Mouse (Mus musculus) thymus, postnatal 0 days (tissue): ENCODE results near the gene Rtn4rl1. TPM values are rescaled to one million over a fixed set of nuclear protein-coding genes. Genes with fewer than 3 reads are reported as not detected.

Experiments used
- DNase-seq: peaks from one replicate; pipeline ENCODE4 v3.0.0-alpha.2; 2015; ENCODE audit warnings: low spot score
- polyA plus RNA-seq: library from polyadenylated mRNA; unstranded; fragments of >200 nt; fragmentation: Nextera tagmentation; extraction: Ambion mirVana; gene quantifications from 2 replicates; pipeline ENCODE4 v1.2.1, GENCODE M21; 2015

The Rtn4rl1 gene
- polyA plus RNA-seq, 1 experiment from 2014 or later = 8.1 TPM

DNA sequence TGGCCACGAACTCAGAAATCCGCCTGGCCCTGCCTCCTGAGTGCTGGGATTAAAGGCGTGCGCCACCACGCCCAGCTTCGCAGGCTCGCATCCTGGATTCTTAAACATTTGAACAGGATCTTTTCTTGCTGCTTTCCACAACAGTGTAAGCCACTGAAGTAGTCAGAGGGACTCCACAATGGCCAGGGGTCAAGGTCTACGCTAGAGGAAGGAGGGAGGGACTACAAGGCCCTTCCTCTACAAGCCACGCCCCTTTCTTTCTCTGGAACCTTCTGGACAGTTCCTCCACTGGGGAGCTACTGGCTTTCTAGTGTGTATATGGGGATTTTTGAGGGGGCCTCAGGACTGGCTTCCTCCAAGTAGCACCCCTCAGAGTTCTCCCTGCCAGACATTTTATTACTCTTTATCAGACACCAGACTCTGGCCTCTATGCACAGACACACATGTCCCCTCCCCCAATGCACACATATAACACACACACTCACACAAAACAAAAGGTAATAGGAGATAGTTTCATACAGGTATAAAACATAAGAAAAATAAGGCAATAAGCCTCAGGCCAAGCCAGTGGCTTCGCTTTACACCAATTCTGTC, 53.7 kb downstream of the Rtn4rl1 start:
- DNase-seq = no peak

DNA sequence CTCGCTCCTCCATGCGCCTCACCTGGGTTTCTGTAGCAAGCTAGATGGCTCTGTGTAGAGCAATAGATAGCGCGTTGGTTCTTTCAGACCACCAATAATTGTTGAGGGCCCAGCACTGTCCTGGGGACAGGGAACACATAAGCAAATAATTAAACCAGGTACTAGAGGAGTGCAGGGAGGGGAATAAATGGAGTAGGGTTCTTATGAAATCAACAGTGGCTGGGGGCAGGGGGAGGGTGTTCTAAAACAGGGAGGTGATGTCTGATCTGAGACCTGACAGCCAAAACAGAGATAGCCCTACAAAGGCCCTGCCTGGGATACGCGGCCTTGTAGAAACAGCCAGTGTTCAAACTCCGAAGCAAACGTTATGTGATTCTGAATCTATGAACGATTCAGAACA, 56.0 kb downstream of the Rtn4rl1 start:
- DNase-seq = no peak

DNA sequence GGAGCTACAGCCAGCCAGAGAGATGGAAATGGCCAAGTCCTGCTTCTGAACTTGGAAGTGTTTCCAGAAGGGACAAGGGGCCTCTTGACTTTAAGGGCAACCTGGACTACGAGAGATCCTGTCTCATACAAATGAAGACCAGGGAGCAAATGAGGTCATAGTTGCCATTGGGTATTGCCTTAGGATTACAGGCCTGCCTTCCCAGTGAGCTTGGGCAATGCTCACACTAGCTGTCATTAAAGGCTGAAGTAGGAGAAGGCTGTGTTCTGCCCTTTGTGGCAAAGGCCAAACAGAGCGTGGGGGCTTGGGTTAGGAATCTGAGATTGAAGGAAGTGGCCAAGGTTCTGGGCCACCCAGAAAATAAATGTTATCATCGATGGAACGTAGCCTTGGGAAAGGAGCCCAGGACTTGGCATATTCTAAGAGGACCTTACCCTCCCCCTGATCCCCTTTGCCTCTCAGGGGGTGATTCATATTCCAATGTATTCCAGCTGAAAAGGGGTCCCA, 57.5 kb downstream of the Rtn4rl1 start:
- no peak for DNase-seq

DNA sequence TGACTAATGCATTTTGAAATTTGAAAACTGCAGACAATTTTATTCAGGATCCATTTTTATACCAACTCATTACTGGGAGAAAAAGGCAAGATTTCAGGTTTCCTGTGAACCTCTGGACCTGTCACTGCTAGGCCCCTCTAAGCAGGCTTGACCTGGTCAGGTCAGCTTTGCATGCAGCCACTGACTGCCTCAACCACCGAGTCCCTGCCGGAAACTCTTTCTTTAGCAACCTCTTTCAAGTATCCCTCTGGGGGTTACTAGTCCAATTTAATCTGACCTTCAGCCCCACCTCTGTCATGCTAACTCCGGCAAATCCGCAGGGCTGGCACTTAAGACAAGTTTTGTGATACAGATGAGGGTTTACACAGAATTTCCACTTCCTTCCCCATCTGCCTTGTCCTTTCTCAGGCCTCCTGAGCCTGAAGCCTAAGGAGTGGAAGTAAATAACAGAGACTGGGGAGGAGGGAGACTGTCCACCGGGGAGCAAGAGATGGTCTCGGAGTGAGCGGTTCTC, 58.0 kb downstream of the Rtn4rl1 start:
- DNase-seq = no peak

DNA sequence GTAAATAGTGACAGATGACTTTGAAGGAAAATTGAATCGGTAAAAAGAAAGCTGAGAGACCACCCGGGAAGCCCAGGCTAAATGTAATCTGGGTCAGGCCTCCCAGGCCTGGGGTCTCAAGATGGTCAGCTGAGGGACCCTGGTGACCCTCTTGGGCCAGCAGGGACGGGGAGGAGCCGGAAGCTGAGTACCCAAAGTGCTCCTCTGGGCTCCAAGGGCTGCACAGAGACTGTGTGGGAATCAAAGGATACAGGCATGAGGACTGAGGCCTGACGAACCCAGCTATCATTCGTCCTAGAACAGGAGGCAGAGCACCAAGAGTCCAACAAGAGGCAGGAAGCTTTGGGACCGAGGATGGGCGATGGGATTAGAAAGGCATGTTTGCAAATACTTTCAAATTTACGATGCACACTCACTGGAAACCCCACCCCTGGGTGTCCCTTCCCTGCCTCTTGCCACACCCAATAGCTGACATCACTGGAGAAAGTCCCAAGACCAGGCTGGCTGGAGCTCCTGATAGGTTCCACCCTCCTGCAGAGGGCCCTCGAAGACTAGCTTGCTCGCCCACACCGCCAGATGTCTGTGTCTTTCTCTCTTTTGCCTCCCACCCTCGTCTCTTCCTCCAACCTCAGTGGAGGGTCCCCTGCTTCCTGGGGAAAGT, 60.8 kb downstream of the Rtn4rl1 start:
- DNase-seq = peak; percentile 61

DNA sequence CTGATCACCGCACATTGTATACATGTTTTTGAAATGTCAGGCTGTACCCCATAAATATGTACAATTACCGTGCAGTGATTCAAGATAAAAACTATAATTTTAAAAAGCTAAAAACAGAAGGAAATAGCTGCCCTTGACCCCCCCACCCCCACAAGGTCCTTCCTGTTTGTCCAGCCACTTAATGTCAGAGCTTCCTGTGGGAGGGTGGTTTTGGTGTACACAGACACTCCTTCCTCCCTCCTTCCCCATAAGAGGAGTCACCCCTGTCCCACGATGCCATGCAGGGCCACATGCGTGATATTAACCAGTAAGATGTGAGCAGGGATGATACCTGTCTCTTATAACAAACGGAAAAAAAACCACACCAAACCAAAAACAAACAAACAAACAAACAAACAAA, 61.7 kb downstream of the Rtn4rl1 start:
- DNase-seq = no peak

DNA sequence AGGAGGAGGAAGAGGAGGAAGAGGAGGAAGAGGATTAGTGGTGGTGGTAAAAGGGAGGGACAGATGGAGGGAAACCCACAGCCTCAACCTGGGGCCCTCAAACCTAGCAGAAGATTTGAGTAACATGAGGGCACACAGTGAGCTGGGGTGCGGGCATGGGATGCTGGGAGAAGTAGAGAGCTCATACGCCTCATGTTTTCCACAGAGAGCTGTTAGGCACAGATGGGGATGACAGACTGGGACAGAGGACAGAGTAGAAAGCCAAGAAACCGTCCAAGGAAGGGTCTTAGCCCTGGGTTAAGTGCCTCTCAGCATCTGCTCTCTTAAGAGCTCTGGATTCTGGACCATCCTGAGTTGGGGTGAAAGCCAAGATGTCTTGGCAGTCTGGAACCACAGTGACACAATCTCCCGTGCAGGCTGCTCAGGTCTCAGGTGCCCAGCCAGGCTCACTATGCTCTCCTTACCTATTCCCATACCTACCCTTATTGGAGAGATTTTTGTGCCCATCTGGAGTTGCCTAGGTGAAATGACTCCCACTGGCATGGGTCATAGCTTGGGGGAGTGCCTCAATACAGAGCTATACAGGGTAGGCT, 63.6 kb downstream of the Rtn4rl1 start:
- DNase-seq = no peak

DNA sequence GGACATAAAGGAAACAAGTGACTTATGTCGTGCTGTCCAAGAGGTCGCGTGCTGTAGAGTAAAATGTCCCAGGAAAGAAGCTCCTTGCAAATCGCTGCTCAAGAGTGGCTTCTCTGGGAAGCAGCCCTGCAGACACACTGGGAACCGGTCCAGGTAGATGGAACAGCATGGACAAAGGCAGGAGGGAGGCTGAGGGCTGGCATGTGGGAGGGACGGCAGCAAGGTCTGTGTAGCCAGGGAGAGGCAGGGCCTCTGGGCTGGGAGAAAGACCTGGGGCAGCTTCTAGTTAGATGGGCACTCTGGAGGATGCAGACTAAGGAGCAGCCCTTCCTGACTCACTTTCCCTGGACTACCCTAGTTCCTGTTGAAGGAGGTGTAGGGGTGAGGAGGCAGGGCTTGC, 65.8 kb downstream of the Rtn4rl1 start:
- DNase-seq = no peak

DNA sequence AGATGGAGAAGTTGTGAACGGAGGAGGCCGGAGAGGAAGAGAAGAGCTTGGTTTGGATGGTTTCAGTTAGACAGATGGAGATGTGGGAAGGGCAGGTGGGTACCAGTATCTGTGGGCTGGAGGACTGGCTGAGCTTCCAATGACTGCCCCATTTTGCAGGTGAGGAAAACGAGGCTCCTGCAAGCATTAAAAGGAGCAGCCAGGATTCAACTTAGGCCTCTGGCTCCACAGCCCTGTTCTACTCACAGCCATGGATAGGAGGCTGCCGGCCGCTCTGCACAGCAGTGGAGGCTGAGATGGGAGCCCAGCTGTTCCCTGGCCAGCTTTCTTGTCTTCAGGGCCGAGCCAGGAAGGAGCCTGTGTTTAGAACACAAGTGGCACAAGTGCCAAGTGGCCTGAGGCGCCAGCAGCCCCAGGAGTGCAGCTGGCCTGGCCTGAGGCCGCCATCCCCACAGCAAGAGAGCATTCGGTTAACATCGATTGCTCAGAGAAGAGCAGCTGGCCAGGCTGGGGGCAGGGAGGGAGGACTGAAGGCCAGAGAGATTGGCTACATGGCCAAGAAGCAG, 66.5 kb downstream of the Rtn4rl1 start:
- no peak for DNase-seq

DNA sequence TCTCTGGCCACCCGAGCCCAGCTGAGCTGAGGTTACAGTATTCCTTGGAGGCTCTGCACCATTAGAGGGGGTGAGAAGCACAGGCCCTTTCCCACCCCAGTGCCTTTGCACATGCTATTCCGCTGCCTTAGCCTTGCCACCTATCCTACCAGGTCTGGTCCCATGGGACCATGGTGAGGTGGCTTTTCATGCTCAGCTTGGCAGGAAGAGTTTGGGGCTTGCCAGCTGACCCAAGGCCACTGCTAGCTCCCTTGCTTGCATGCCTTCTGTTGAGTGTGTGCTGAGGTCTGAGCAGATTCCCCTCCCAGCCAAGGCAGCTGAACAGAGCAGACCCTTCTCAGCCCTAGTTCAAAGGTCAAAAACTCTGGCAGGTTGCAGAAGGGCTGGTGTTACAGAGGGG, 67.4 kb downstream of the Rtn4rl1 start:
- DNase-seq = no peak

DNA sequence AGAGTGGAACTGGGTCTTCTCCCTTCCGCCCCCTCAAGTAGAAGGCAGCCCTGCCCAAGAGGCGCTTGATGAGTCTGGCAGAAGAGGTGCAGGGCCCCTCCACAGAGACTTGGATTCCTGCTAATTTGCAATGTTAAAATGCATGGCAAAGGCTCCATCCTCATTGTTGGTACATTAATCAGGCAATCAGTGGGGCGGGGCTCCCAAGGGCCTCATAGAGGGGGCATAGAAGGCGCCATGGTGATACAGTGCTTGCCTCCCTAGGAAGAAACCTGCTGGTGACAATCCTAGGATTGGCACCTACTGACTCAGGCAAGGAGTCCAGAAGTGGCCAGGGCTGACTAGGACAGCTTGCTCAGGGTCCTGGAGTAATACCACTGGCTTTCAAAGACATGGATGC, 68.1 kb downstream of the Rtn4rl1 start:
- no peak for DNase-seq

DNA sequence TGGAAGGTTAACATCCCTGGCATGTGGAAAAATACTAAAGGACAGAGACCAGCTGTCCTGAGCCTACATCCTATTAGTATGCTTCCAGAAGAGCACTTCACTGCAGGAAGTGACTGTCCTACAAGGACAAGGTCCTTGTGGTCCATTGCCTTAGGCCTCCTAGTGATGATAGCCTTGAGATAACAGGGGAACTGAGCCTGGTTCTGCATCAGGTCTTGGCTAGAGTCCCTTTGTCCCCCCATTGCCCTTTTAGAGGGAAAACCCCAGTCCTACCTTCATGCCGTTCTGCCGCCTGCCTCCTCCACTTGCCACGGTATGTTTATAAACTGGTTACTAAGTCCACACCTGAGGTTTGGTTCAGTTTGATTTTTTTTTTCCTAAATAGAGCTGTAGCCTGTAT, 68.6 kb downstream of the Rtn4rl1 start:
- no peak for DNase-seq

DNA sequence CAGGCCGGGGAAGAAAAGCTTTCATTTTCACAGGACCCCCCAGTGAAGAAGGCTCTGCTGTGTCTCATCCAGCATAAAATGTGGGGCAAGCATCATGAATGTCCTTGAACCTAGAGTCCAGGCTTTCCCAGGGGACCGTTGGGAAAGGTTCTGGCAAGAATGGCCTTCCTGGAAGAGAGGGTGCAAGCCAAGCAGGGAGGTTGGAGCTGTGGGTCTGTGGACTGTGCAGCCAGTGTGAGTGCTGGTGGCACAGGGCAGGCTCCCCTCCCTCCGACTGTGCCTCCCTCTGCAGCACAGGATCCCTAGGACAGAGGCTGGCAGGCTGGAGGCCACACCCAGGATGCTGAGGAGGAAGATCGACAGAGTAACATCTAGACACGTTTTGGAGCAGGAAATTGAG, 69.2 kb downstream of the Rtn4rl1 start:
- DNase-seq = no peak

DNA sequence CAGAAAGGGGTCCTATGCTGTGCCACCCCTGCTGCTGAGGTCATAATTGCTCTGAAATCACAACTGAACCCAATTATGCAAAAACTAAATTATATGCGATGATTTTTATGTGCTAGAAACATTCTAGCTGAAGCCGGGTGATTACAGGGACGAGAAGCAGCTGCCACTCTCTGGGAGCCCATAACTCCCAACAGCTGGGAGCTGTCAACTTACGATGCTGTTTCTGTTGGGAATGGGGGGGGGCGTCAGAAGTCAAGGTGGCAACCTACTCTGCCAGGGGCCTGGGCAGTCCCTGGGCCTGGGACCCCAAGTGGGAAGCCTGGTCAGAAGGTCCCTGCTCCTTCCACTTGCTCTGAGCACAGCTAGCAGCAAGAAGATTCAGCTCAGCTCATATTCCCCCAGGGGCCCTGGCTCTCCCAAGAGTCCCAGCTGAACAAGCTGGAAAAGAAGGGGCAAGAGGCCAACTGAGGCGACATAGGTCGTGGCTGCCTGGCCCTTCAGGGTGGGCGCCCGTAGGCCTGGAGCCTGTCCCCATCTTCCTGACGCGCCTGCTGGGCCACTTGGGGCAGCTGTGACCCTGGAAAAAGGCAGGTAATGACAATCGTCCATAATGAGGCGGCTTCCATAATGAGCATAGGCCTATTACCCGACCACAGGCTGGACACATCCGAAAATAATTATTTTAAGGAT, 69.8 kb downstream of the Rtn4rl1 start:
- no peak for DNase-seq

DNA sequence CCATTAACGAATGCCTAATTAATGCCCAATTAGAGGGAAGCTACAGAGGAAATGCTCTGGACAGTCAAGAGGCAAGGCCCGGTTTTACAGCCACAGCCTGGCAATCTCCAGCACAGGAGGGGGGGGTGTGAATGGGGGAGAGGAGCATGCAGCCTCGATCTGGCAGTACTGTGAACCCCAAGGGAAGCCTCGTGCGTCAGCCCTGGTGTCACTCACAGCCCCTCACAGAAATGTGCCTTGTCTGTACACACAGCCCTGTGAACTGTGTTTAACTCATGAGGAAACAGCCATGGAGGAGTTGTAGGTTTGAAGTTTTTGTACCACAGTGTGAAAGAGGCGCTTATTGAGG, 70.4 kb downstream of the Rtn4rl1 start:
- DNase-seq = no peak

DNA sequence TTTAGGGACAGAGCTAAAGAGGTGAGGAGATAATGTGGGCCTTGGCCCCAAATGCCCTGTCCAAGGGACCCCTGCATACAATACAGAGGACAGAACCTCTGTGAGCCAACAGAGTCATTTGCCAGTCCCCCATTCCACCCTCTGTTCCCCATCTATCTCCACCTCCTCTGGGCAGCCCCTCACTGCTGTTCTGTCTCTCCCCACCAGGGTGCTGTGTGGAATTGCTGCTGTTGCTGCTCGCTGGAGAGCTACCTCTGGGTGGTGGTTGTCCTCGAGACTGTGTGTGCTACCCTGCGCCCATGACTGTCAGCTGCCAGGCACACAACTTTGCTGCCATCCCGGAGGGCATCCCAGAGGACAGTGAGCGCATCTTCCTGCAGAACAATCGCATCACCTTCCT, 71.0 kb downstream of the Rtn4rl1 start:
- no peak for DNase-seq

DNA sequence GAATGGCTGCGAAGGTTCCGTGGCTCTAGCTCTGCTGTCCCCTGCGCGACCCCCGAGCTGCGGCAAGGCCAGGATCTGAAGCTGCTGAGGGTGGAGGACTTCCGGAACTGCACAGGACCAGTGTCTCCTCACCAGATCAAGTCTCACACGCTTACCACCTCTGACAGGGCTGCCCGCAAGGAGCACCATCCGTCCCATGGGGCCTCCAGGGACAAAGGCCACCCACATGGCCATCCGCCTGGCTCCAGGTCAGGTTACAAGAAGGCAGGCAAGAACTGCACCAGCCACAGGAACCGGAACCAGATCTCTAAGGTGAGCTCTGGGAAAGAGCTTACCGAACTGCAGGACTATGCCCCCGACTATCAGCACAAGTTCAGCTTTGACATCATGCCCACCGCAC, 72.0 kb downstream of the Rtn4rl1 start:
- DNase-seq = no peak

DNA sequence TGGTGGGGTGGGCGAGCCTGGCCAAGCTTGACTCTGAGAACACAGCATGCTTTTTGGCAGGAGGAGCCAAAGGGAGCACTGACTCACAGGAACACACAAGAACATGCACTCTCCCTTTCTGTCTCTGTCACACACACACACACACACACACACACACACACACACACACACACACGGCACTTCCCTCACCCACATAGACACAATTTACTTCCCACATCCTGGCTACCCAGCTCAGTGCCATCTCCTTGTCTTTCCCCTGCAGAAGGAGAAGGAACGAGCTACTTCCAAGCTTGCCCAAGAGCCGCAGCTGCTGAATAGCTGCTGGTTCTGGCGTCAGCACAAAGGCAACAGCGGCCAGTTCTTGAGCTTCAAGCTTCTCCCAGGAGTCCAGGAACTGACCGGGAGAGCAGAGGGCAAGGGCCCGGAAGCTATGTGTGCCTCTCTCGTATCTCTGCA, 74.3 kb downstream of the Rtn4rl1 start:
- no peak for DNase-seq

DNA sequence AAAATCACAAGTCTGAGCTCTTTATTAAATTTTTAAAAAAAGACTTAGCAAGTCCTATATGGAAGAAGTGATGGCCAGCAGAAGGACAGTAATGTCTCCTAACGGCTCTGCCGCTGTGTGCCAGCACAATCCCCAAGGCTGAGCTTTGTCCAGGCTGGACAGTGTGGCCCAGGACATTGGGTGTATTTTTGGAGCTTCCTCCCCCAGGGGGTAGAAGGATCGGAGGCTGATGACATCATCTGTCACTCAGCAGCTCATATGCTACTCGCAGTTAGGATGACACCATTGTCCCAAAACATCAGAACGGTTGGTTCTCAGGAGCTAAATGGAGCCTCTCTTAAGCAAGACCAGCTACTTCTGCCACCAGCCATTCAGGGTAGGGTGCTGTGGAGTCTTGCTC, 74.9 kb downstream of the Rtn4rl1 start:
- DNase-seq = no peak

DNA sequence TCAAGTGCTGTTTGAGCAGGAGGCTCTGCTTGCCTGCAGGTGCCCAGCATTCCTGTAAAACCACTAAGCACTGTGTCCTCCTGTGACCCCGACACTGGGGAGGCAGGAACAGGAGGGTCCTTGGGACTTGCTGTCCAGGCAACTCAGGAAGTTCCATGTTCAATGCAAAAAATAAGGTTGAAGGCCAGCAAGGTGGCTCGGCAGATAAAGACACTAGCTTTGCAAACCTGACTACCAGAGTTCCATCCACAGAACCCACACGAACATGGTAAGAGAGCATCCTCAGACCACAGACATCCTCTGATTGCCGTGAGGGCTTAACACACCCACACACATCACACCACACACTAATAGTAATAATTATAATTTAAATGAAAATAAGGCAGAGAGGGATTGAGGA, 75.6 kb downstream of the Rtn4rl1 start:
- DNase-seq = no peak

DNA sequence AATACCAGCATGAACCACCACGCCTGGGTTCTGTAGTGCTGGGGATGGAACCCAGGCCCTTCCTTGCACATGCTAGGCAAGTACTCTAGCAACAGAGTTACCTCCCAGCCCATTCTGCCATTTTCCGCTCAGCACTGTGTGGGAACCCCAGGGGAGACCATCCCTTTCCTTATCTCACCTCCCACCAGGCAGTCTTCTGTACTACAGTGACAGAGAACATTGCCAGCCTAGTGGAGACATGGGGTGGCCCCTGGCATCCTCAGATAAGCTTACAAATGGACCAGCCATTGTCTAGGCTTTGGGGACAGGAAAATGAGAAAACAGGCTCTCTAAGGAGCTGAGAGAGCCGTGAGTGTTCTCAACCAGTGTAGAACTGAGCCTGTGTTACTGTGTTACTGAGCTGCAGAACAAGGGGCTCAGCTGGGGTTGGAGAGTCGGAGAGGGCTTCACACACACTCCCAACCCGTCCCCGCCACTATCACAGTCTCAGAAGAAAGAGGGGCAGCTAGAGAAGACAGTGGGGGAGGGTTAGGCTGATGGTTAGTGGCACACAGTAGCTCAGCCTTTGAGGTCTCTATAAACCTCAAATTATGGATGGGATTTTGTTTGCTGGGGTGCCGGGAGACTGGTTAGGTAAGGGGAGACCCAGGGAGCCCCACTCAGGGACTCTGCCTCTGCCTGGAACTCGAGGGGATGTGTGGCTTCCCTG, 76.8 kb downstream of the Rtn4rl1 start:
- DNase-seq = no peak
